Mouse (Mus musculus) WW6 (cell line): ENCODE results near the gene Eef1g.

Experiments
- DNase-seq: peaks from one replicate; pipeline ENCODE4 v3.0.0-alpha.2; 2013; ENCODE audit warnings: low read depth, low spot score

The Eef1g gene

GRCm38 (mm10) chr19:8966590-8967372 lies at the start of gene Eef1g:
TSS of gene Eef1g (plus strand) at chr19:8967041.
- DNase-seq: peak; percentile 99

DNA sequence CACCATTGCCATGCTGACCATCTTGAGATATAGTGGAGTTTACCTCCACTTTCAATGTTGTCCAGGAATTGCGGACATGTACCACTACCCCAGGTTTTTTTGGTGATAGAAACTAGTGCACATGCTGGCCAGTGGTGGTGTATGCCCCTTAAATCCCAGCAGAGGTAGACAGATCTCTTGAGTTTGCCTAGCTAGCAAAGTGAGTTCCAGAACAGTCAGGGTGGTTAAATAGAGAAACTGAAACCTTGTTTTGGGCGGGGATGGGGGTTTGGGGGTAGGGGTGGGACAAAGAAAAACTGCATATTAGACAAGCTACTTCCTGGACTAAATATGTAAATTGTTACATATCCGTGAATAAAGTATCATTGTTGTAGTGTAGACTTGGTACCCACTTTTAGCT lies 47.8 kb upstream of the Eef1g start:
- DNase-seq: no peak

DNA sequence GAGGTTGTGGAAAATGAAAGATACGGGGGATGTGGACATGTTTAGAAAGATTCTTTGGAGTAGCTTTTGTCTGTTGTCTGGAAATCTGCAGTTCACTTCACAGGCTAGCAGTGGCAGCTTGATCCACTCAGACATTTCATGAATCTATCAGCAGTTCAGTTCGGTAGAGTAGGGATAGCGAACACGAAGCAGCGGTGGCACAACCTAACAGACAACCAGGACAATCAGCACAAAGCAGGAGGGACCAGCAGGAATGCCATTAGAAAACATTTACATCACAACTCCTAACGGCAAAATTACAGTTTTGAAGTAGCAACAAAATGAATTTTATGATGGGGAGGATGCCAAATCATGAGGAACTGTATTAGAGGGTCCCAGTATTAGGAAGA lies 47.2 kb upstream of the Eef1g start:
- no peak for DNase-seq

GRCm38 (mm10) chr19:8920073-8920736 lies 46.6 kb upstream of the Eef1g start, which contains the start of gene B3gat3:
TSS of gene B3gat3 (plus strand) at chr19:8920374.
- DNase-seq: no peak

DNA sequence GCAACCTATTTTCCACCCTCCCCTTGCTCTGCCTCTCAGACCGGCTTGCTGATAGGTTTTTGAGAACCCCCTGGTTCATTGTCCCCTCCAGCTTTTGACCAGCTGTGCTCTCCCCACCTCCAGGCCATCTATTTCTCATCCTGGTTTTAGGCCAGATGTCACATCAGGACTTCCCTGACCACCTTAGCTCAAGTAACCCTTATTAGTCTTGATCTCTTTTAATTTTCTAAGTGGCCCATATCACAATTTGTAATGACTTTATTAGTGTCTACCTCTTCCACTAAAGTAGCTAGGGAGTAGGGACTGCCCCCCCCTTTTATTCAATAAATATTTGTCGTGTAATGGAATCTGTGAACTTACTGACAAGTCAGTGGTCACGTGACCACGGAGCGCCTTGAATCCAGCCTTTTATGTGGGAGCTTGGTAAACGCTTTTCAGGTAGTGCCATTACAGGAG lies 46.0 kb upstream of the Eef1g start:
- DNase-seq: no peak

- no peak for DNase-seq
These were observed 45.1 kb upstream of the Eef1g start for GRCm38 (mm10) chr19:8921741-8922140.

DNA sequence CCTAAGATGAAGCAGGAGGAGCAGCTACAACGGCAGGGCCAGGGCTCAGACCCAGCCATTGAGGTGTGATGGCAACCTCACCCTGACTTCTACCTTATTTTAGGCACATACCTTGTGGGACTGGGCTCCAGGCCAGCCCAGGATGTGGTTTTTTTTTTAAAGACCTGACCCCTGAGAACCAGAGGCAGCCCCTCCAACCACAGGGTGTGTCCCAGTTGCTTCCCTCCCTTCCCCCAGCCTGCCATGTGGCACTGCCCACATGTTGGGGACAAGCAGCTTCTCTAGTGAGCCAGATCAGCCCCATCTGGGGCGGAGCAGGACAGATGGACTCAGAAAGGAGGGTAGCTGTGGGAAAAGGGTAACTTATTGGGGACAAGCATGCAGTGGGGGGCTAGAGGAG lies 40.1 kb upstream of the Eef1g start:
- no peak for DNase-seq

DNA sequence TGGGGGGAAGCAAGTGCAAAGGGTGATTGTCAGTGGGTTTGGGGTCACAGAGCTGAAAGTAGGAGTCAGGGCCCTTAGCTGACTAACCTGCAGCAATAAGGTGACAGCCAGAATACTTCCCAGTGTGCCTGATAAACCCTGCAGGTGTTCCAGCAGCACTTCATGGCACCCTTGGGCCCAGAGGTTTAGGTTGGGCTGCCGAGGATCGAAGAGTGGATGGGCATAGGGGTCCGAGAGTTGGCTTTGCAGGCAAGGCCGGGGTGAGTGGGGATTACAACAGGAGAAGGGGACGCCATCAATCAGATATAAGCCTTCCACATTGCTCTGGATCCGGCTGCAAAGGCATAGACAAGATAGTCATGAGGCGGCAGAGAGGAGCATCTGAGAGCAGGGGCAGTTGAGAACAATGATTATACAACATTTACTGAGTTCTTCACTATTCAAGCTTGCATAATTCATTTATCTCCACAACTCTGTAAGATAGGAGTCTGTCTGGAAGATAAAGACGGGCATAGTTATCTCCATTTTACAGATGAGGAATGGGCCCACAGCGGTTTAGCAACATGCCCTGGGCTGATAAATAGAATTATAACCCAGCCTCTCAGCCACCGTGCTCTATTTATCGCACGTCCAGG lies 38.8 kb upstream of the Eef1g start:
- no peak for DNase-seq

DNA sequence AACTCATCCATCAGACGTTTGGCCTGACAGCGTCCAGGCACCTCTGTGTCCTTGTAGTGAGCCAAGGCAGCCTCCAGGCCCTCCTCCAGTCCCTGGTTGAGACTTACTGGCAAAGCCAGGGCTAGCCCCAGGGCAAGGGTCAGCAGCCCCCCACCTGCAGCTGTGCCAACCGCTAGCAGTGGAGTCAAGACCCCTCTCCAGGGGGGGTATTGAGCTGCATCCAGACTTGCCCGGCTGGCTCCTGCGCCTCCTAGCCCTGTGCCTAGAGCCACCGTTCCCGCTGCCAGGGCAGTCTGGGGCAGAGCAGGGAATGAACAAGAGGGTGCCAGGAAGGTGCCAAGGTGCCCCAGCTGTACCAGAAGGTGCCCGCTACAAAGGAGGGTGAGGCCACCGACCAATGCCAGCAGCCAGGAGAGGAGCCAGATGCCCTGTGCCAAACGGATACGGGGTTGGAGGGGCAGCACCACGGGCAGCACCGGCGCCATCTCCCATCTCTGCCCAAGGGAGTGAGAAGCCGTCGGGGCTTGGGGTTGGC lies 38.1 kb upstream of the Eef1g start:
- no peak for DNase-seq

- no peak for DNase-seq
These were observed 37.4 kb upstream of the Eef1g start, which contains the start of the genes Rom1 and Eml3 for GRCm38 (mm10) chr19:8929224-8930088. TSS of gene Rom1 (minus strand) at chr19:8929356. TSS of gene Eml3 (plus strand) at chr19:8929552.

DNA sequence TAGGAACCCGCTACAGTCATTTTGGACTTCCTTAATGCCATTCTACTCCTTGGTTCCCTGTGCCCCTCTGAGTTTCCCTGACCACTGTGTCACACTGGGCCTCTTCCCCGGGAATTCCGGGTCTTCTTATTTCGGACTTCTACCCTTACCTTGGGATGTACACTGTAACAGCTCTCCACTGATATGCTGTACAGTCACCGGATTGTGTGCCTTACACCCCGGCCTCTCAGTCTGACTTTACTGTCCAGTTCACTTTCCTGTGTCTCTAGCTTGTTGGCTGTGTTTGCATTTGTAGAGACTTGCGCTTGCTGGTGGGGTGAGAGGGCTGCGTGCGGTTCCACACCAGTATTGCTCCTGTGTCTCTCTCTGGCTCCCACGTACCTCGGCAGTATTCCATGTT lies 36.7 kb upstream of the Eef1g start:
- no peak for DNase-seq

DNA sequence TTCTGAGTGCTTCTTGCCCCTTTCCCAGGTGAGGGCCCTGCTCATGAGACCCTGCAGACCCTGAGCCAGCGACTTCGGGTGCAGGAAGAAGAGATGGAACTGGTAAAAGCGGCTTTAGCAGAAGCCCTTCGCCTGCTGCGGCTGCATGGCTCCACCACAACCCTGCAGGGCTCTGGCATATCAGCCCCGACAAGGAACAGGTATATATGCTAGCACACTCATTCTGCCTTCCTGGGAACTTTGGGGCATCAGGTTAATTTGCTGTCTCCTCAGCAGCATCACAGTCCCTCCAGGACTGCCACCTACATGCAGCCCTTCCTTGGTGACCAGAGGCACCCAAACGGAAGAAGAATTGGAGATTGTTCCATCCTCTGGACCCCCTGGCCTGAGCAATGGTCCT lies 36.1 kb upstream of the Eef1g start:
- no peak for DNase-seq

DNA sequence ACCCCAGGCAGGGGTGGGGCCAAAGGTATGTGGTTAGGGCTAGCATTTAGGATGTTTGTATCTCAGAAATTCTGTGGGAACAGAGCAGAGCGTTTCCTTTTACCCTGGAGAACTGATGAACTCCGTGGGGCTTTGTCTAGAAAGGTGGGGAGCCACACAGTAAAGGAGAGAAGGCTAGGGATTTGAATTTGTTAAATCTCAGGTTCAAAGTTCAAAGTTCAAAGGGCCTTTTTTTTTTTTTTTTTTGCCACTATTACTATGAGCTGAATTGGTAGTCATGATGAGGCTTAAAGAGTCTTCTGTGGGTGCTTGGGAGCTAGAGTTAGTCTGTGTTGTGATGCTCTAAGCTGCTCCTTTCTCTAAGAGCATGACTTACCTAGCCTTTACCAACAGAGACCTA lies 30.1 kb upstream of the Eef1g start:
- no peak for DNase-seq

DNA sequence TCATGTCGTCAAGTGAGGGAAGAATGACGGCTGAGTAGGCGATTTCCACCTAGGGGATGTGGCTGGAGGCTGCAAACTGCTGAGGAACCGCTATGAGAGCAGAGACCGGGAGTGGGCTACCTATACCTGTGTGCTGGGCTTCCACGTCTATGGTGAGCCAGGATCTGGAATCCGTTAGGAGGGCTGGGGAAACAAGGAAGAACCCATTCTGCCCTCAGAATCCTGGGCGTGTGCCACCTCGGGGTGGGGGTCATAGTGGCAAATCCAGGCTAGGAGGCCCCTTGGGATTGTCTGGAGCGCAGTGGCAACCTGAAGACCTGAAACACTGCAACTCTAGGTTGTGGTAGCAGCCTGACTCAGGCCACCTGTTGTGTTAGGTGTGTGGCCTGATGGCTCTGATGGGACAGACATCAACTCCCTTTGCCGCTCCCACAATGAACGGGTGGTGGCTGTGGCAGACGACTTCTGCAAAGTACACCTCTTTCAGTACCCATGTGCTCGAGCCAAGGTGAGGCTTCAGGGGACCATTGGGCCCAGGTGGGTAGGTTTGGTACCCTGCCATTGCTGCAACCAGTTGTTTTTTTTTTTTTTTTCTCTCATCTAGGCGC lies 26.2 kb upstream of the Eef1g start:
- no peak for DNase-seq

GRCm38 (mm10) chr19:8941136-8941514 lies 25.7 kb upstream of the Eef1g start:
- DNase-seq: no peak

- DNase-seq: peak; percentile 89
These were observed 25.2 kb upstream of the Eef1g start, which contains the start of gene Mta2 for GRCm38 (mm10) chr19:8941515-8942217. TSS of gene Mta2 (plus strand) at chr19:8941875.

DNA sequence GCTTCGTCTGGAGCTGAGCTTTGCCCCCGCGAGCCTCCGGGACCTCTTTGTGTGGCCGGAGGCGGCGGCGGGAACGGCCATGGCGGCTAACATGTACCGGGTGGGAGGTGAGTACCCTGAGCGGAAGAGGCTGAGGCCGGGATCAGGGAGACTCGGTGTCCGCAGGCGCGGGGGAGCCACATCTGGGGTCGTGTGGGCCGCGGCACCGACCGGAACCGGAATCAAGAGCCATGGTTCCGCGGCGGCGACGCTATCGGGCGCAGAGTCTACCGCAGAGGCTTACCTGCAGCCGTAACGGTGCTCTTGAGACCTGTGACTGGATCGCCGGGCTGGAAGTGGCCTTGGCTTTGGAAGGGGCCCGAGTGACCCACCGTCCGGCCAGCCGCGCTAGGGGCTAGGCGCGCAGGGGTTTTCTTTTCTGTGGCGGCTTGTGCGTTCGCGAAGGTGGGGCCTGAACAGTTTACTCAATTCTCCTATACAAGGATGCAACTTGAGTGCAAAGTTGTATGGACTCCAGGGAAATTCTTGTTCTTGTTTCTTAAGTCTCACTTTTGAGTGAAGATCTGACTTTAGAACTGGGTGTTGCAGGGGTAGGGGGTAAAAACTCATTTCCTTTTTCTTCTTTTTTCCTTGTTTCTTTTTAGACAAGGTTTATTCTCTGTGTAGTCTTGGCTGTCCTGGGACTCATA lies 24.4 kb upstream of the Eef1g start:
- no peak for DNase-seq

- no peak for DNase-seq
These were observed 23.8 kb upstream of the Eef1g start for GRCm38 (mm10) chr19:8943047-8943446.

DNA sequence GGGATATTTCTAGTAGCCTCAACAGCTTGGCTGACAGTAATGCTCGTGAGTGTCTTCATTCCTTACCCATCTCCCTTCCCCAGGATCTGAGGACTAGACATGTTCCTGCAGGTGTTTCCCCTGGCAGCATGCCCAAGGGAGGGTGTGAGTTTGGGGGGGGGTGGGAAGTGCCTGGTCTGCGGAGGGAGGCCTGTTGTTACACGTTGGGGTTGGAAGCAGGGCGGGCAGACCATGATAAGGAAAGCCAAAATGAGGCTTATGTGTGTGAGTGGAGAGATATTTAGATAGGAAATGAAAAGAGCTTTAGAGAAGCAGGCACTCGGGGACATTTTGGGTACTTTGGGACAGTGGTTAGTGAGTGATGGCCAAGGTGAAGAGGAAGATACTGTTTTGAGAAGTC lies 22.8 kb upstream of the Eef1g start:
- no peak for DNase-seq

- no peak for DNase-seq
These were observed 22.1 kb upstream of the Eef1g start for GRCm38 (mm10) chr19:8944750-8945149.
